Mouse (Mus musculus) cerebellum, adult 11-12 months (tissue): ENCODE measurements at regions not wholly inside any gene's neighbourhood (a gene's known extent, or its start where the extent isn't known, plus 50 kb on each side); places are given as distances from the start of the nearest gene placed in this dataset.

Experiments used
- DNase-seq: peaks from one replicate; pipeline ENCODE4 v3.0.0; 2022

DNA sequence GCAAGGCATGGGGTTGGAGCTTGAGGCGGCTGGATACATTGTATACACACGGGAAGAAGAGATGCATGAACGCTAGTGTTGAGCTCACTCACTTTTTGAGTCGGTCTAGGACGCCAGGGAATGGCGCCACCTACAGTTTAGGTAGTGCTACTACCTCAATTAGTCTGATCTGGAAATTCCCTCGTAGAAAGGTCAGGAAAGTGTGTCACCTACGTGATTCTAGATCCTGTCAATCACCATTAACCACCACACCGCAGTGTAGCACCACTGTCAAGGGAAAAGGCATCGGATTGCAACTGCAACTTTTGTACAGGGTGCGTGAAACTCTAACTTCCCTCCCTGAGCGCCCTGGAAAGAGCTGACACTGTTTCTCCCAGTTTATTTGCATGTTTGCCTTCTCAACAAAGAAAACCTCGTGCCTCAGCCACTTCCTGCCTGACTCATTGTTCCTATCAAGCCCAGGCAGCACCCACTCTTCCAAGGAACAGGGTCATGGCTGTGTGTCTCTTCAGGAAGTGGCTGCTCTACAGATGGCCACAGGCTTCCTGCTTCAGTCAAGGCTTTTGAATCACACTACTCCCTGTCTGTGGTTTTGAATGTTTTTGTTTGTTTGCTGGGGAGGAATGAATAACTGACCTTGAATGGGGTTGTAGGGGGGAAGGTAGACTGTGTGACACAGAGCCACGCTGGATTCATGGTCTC, 231.6 kb upstream of the Jmjd1c start:
- DNase-seq, result no peak

DNA sequence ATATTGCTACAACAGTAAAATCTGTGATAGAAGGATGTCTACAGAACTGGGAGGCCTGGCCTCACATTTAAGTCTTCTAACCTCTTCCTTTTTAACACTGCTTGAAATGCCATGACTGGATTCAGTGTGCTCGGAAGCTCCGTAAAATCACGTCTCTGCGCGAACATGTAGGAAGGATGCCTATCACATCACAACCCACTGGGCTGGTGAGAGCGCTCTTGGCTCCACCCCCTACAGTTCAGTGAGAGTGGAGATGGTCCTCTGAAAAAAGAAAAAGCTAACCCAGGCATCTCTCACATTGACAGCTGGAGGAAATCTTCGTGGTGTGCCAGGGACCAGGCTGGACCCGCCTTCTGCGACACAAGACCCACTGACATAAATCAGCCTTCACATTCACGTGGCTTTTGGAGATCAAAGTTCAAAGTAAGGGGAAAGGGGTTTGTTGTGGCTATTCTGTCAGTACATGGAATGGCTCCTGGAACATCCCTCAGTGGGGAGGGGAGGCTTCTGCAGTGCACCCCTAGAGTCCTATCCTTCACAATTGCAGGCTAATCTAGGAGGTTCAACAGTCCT, 230.8 kb upstream of the Jmjd1c start:
- DNase-seq, result no peak

DNA sequence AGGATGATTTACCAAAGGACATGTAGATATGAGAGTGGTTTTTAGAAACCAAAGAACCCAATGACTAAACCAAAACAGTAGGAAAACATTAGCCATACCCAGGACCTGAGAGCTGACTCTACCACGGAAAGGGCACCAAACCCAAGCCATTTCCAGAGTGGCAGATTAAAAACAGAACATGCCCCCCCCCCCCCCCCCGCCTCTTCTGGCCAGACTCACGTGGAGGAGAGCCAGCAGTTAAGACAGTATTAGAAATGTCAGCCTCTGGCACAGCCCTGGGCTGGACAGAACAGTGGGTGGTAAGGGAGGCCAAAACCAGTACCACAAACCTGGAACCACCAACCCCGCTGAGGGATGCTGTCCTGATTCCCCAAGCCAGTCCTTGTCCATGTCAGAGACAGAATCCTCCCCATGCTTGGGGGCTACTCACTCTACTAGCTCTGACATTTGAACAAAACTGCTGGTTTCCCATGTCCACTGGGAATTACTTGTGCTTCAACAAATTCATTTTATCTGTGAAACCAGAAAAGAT, 224.7 kb upstream of the Jmjd1c start:
- no peak for DNase-seq

DNA sequence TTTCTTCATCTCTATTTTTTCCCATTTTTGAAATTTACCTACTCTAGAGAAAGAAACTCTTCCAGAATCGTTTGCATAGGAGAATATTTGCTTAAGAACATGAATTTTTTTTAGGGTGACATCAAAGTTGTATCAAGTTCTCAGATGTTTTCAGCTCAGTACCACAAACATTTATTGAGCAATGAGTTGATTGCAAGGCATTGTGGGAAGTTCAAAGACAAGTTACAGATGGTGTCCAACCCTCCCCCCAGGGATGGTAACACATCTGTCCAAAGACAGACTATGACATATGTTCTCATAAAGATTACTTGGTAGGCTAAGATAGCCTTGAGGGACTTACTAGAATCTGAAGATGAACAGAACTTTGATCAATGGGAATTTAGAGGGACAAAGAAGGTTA, 224.3 kb upstream of the Jmjd1c start:
- DNase-seq, result no peak

DNA sequence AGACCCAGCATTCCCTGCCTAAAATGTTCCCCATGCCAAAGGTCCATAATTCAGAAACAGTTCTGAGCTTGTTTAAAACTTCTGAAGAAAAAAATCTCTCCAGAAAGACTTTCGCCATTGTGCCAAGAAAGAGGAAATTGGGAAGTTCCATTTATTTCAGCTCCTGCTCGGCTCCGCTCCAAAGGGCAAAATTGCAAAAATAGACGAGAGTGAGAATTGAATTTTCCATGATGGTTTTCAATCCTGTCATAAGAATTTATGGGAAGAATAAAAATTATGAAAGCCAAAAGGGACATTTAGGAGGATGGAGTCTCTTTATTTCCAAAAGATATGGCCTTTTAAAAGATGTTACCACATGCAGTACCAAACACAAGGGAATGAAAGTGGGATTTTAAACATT, 222.5 kb upstream of the Jmjd1c start:
- no peak for DNase-seq

DNA sequence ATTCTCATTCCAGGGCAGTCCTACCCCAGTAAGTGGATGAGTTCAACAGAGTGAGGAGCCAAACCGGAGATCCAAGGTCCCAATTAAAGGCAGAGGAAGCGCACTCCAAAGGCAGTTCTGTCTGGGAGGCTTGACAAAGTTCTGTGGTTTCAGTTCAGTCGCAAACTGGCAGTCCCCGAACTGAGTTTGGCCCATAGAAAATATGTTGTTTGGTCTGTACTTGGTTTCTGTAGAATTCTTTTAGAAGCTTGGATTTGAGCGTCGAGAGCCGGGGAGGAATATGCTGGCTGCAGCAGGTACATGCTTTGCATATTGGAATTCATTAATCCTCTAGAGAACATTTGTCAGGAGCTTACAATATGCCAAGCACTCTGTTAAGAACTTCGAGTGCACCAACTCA, 216.9 kb upstream of the Jmjd1c start:
- no peak for DNase-seq

DNA sequence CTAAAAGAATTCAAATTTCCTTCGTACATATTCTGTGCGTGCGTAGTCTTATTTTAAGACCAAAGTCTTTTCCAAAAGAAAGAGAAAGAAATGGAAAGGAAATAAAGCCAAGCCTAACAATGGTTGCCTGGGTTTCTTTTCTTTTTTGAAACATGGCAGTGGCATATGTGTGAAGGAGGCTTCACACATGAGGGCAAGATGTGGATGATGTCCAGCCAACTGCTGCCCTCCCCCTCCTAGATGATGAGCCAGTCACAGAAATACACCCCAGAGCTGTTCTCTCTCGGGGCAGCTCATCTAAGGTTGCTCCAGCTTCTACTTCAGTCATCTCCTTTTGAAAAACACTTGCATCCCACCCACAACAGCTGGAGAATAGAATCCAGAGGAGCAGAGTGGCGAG, 213.1 kb upstream of the Jmjd1c start:
- no peak for DNase-seq

DNA sequence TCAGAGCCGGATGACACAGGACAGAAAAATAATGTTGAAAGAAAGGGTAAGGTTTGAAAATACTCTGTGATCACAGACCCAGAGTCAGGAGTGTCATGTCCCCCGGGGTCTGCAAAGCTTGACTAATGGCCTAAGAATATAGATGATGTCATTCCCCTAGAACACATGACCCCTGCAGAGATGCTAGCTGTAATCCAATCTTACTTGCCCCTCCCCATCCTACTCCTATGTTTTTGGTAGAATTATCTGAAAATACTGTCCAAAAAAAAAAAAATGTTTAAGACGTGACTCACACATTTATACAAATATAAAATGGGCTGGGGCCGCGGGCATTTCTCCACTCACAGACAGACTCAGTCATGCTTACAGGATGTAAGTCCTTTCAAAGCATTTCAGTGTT, 210.3 kb upstream of the Jmjd1c start:
- DNase-seq, result no peak

DNA sequence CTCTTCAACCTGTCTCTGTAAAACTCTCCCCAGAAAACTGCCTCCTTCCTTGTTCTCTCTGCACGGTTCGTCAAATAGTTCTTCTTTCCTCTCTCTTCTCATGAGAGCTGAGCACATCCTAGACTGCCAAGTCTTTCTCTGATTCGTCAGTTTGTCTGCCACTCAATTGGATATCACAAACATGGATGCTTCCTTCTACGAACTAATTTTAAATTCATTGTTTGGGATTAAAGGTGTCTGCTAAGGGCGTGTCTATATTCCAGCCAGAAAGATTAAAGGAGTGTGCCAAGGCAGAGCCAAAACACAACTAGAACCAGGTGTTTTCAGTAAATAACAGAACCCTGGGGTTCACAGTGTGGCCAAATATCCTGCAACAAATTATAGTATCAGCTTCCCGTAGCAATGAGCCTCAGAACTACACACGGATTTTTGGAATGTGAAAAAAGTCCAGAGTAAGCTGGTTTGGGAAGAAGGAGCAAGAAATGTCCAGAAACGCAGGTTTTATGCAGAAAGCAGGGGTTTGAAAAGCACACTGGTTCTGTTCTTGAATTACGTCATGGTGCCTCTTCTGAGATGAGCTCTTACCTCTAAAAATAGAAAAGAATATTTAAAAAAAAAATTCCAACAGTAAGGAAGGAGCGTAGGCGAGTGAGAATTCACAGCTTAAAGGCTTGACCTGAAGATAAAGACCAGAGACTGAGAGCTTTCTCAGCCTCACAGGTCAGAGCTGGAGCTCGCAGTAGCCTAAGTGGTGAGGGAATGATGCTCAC, 206.0 kb upstream of the Jmjd1c start:
- no peak for DNase-seq

DNA sequence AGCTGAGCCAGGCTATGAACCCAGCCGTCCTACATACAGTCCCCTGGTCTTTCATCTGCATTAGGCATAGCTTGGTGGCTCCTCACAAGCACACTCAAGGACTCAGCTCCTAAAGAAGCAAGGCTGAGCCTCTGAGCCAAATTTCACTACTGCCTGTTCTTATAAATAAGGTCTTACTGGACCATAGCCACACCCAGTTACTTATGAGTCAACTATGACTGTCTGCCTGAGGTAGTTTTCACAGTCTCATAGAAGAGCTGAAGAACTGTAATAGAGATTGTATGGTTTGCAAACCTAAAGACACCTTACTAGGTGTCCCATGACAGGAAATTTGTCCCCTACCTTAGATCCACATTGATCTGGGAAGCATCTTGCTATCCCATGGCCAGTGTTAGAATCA, 204.1 kb upstream of the Jmjd1c start:
- DNase-seq, result no peak

DNA sequence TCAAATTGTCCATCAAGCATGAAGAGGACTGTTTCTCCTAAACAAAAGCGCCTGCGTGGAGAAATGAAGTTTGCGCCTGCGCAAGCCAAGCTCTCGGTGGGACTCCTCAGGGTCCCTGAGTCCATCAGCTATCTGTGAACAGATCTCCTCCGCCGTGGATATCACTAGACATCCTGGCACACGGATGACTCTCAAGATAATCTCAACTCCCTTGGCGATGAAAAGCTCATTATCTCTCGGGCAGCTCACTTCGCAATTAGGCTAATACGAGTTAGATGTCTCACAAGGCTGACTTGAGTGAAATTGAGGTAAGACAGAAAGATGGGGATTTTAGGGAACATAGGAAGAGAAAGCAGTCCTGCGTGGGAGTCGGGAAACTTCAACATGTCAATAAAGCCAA, 202.1 kb upstream of the Jmjd1c start:
- DNase-seq, result no peak

DNA sequence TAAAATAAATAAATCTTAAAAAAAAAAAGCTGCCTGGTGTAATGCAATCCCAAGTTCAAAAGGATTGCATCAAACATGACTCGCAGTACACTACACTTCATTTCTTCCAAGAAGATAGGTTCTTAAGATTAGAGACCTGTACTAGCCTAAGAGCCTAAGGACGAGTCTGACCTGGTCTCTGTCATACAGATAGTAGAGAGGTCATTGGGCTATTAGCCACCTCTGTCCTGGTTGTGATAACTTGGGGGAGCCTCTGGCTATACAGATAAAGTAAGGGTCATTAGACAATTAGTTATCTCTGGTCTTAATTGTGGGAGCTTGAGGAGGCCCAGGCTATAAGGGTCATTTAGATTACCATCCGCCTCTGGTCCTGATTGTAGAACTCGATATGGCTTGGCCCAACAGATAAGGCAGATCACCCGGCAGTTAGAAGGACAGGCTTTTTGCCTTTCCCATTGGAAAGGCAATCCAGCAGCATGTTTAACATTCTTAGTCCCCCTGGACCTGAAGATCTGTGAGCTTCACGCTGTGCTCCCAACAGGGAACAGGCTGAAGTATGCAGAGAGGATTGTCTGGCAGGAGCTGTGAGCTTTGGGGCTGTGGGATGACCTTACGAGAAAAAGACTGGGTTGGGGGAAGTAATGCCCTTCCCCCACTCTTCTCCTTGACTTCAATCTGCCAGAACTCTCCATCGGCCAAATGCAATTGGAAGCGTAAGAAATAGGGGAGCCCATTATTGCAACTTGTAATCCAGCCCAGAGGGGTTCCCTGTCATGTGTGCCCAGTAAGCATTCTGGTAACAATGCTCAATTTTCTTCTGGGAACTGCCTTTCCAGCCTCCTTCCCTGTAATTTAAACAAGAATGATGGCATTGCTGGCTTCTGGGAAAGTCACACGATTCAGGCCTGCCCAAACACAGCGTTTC, 199.0 kb upstream of the Jmjd1c start:
- DNase-seq, result no peak

DNA sequence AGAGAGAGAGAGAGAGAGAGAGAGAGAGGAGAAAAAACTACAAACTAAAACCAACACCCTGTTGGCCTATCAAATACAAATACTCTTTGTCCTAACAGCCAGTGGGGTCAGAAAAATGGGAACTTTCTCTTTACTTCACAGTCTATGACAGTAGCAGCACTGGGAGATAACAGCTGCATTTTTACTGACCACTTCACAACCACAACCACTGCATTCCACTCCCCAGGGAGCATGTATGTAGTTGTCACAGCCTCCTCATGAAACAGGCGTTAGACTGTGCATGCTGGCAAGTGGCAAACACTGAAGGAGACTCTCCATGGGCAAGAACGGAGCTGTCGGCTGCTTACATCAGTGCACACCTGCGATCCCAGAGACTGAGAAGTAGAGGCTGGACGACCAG, 196.2 kb upstream of the Jmjd1c start:
- no peak for DNase-seq

DNA sequence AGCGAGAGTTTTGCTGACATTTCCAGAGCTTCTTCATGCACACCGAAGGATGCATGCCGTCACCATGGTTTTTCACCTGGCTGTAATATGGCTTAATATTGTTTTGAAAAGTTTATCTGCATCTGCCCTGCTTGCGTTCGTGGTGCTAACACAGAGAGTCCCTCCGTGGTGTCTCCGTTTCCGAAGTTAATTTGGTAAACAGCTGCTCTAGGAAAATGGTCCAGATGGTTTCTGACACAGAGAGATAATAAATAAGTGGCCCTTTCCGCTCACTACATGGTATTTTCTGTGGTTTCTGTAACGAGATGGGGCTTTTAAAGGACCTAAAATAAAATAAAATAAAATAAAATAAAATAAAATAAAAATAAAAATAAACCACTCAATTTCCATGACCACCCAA, 195.1 kb upstream of the Jmjd1c start:
- no peak for DNase-seq

DNA sequence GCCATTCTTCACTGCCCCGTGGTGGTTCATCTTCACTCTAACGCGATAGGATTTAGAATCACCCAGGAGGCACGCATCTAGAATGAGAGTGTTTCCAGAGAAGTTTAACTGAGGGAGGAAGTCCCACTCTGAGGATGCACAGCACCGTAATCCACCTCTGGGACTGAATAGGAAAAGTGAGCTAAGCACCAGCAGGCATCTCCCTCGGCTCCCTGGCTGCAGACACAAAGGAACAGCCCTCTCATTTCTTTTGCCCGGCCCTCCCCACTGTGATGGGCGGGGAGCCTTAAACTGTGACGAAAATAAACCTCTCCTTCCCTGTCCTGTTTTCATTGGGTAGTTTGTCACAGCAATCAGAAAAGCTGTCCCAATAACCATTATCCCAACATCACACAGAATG, 194.1 kb upstream of the Jmjd1c start:
- DNase-seq, result no peak

DNA sequence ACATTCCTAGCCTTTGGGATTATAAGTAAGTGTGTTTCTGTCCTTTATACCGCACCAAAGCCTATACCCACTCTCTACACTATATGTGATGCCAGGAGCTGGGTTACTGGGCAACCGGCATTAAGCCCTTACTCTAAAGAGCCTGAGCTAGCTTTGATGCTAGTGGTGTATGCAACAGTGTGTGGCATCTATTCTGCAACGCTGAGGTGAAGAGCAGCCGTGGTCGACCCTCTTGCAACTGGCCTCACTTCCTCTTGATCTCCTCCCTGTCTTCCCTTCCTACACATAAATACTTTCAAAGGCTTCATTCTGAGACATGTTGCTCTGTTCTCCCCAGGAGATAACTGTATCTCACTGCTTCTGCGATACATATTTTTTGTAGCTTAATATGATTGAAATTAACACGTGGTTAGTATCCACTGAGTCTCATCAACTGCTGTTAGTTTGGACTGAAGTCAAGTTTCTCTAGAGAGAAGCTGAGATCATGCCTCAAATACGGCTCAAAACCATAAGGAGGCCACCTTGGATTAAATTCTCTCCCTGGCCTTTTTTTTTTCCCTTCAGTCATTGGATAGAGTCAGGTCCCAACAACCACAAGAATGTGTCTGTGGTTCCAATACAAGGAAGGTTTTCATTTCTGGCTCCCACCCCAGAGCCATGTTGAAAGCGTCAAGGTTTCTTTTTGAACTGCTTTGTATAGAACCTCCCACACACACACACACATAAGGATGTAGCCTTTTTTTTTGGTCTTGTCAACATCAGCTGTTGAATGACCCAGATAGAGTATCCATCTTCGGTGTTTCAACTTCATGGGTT, 191.2 kb upstream of the Jmjd1c start:
- DNase-seq, result no peak

DNA sequence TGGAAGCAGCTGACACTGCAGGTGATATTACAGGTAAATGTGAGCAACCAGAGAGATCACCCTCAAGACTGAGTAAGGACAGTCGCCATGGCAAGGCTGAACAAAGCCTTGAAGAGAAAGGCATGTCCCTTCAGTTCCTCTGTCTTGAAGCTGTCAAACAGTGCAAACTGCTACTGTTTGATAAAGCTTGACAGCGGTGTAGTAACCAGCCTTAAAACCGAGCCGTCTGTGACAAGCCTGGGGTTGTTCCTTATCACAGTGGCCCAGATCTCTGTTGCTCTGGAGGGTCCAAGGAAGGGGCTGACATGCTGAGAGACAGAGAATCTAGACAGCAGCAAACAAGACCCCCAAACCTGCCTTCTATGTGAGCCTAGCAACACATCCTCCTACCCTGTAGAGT, 188.1 kb upstream of the Jmjd1c start:
- no peak for DNase-seq

DNA sequence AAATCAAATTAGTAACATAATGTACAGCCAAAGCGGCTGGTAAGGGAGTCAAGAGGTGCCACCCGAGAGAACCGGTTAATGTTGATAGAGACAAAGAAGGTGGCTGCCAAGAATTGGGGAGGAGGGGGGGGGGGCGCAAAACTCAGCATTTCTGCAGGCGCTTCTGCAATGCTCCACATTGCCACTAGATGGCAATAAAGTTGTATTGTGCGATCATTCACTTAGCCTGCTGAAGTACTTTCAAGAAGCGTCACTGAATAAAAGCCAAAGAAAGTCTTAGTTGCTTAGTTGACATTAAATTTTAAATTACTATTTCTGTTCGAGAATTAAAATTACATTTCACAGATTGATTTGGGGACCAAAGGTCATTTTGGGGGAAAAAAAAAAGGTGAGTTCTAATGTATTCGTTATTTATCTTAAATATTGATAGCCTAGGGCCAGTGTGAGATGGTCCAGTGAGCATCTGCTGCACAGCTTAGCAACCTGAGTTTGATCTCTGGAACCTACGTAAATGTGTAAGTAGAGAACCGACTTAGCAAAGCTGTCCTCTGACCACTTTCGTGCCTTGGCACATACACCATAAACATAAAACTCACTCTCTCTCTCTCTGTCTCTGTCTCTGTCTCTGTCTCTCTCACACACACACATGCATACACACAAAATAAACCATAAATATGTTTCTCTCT, 186.6 kb upstream of the Jmjd1c start:
- no peak for DNase-seq

DNA sequence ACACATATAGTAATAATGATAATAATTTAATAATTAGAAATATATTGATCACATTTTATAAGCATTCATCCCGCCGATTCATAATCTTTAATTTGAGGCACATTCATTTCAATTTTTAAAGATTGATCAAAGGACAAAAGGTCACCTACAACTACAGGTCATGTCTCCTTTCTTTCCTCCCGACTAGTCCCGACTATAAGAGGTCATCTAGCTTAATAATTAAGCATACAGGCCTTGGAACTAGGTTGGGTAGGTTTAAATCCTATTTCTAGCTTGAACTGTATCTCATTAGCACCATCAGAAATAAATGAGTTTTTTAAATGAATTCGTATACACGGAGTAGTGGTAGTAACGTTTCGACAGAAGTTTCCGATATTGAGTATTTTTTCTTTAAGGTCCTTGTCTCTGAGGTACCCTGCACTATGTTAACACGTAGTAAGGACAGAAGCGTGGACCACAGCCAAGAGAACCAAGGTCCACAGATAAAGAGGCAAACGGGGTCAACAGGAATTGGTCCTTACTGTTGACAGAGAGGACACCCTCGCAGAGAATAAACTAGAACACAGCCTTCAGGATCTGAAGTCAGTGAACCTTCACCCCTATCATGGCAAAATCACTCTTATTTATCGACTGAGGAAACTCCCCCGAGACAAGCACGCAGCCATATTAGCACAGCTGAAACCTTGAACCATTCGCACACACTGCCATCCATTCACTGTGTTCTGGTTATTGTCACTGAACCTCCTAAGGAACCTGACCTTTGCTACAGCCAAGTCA, 185.8 kb upstream of the Jmjd1c start:
- DNase-seq, result no peak

DNA sequence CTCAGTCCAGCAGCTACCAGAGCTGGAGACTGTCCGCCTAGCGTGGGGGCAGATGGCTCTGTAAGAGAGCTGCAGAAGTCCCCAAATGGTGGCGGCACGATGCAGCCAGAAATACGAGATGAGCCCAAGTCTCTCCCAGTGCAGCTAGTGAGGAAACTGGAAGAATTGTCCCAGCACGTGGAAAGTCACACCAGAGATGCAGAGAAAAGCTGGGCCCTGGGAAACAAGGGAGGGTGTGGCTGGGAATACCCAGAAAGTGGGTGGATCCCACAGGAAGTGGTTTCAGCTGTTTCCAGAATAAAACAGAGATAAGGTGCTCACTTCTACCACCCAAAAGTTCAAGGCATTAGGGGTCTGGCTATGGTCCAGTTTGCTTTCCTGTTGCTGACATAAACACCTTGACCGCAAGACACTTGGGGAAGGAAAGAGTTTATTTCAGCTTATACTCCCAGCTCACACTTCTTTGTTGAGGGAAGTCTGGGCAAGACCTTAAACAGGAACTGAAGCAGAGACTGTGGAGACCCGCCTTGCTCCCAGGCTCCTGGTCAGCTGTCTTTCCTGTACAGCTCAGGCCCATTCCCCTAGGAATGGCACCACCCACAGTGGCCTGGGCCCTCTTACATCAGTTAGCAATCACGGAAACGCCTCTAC, 184.5 kb upstream of the Jmjd1c start:
- DNase-seq, result no peak
